Mouse (Mus musculus): Measurements from ENCODE around the gene Gpam.

Gpam gene

DNA sequence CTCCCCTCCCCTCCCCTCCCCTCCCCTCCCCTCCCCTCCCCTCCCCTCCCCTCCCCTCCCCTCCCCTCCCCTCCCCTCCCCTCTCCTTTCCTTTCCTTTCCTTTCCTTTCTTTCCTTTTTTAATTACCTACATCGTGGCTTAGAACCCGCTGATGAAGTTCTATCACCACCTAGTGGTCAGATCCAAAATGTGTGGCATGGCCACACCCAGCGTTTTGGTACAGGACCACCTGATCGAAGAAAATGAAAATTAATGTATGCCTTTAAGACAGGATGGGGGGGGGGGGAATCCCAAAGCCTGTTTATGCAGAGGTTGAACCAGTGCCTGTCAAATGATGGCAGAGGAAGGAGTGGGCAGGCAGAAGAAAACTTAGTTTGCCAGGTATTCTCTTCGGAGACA is 65.1 kb downstream of the Gpam start:
- DNase-seq (ENCODE audit: low spot score) = no peak

DNA sequence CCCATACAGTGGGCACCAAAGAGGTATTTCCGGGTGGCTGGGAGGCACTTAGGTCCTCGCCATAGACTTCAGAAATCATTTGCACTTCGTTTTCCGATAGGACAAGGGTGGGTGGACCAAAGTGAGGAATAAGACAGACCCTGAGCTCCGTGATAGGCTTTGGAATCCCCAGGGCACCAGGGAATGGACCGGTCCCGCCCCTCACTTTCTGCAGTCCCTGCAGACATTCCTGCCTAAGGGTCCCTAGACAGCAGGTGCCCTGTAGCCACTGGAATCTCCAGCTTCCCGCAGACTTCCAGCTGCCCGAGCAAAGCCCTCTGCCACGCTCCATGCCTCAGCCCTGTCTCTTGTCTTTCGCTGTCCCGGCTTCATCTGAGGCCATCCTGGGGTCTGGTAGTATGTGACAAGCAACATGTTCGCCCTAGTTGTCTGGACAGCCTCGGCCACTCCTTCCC is 65.6 kb downstream of the Gpam start:
- no peak for DNase-seq (ENCODE audit: low spot score)

DNA sequence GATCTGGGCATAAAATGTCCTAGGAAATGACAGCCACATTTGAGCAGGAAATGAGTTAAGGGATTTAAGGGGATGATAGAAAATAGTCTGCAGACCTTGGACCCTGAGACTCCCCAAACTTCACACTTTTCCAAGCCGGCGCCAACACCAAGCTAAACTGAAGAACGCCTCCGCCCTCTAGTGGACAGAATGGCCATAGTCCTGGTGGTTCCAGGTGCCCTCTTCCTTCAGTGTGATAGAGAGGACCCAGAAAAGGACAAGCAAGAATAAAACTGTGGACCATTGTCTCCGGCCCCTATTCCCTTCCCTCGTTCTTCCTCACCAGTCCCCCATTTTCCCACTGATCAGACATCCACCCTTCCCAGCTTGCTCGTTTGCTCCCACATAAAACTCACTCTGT is 66.1 kb downstream of the Gpam start:
- peak; percentile 29 for DNase-seq (ENCODE audit: low spot score)

DNA sequence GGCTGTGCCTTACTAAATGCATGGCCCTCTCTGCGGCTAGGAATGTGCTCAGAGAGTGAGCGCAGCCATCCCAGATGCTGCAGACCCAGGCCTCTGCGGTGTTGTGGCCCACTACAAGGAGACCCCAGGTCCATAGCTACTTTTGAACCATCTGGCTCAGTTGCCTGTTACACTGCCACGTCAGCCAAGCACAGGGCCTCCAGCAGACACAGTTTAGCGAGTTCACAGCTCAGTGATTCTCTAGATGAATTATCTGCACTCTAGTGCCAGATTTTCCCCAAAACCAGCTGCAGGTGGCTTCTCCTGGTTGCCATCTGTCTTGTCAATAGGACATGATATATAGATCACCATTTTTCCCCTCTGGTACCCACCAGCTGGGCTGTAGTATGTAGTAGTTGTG is 69.6 kb downstream of the Gpam start:
- DNase-seq (ENCODE audit: low spot score) = no peak

DNA sequence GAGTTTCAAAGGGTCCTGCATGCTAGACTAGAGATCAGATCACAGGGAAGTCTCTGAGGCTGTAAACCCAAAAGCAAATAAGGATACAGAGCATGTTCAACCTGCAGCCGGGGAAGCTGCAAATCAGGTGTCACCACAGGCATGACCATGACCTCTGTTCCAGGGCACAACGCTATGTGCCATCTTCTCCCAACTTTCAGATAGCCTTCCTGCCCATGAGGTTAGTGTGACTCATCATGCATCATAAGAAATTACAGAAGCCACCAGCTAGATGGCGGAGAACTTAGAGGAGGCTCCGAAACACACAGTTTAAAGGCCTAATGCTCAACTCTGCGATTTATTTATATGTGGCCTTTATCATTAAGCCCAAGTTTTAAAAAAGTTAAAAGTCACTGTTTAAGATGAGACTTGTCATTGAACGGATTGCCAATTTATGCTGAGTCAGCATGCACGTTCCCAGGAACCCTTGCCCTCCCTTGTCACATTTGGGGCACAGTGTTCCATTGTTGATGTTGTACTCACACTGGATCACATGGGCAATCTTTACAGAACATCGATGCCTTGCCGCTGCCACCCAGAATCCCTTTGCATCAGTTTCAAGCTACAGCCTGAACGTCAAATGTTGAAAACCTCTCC is 71.3 kb downstream of the Gpam start:
- DNase-seq (ENCODE audit: low spot score) = no peak

DNA sequence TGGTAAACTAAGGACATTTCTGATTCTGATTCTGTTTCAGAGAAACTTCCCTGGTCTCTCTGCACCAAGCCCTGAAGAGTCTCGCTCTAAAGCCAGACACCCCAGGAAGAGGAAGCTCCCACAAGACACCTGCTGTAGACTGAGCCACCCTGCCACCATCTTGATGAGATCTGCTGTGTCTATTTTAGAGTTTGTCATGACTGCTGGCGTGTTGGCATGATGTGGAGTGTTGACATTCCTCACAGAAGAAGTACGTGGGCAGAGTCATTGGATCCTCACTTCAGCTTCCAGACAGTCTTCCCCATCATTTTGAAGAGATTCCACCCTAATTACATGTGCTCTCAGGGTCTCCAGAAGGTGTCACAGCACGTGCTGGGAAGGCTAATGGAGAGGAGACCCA is 73.9 kb downstream of the Gpam start:
- DNase-seq (ENCODE audit: low spot score) = no peak

DNA sequence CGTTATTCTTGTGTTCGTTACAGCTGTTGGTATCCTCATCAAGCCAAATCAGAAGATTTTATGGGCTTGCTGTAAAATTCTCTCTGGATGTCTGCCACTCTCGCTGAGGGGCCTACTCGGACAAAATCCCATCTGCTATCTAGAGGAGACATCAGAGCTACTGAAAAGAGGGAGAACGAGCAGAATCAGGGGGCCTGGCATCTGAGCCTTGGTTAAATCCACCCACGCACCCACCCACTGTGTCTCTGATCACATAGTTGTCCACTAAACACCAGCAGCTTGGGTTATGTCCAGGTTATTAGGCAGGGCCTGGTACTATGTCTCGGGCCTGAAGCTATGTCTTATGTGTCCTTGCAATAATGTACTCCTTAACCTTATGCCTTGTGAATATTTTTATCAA is 89.6 kb downstream of the Gpam start:
- no peak for DNase-seq (ENCODE audit: low spot score)

DNA sequence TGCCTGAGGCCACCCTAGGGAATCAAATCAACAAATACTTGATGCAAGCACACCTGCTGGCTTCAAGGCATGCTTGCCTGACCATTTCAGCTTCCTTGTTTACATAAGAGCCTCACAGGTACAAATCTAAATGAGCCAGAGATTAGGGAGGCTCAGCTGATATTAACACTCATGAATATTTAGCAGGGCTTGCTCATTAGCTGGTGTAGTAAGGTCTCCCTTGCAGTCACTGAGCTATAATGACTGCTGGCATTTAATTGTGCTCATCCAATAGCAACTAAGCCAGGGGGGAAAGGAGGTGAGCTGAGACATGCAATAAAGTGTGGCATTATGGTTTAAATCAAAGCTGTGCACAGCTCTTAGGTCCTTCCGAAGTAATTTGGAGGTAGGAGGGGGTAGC is 108.2 kb downstream of the Gpam start:
- DNase-seq (ENCODE audit: low spot score) = no peak

Measured in testis, postnatal 14 days (tissue).